Mouse (Mus musculus) stomach, embryonic 14.5 days (tissue): ENCODE results near the gene Ubash3b. TPM values are rescaled to one million over a fixed set of nuclear protein-coding genes. Genes with fewer than 3 reads are reported as not detected.

Experiments used
- ATAC-seq: fragments of 200-750 bp; cut with Nextera tagmentation; 2 replicates; pipeline ENCODE4 v1.8.0; 2017; ENCODE audit warnings: low read depth, moderate TSS enrichment; ENCODE audit not compliant: insufficient number of reproducible peaks, insufficient read depth, low FRiP score
- H3K27ac ChIP-seq: fragments of 300-500 bp; sonication (generic); 2 replicates; pipeline ENCODE4 v1.5.1; 2014; ENCODE audit warnings: mild to moderate bottlenecking, low read length, moderate library complexity, mixed read lengths
- H3K27me3 ChIP-seq: fragments of 300-500 bp; sonication (generic); 2 replicates; pipeline ENCODE4 v1.6.1; 2014; ENCODE audit warnings: low read length, control low read depth, mixed read lengths; ENCODE audit not compliant: control insufficient read depth, insufficient read depth
- H3K36me3 ChIP-seq: fragments of 300-500 bp; sonication (generic); 2 replicates; pipeline ENCODE4 v1.6.1; 2014; ENCODE audit warnings: mild to moderate bottlenecking, control low read depth, low read length, moderate library complexity, mixed read lengths; ENCODE audit not compliant: control insufficient read depth, insufficient read depth
- H3K4me1 ChIP-seq: fragments of 300-500 bp; sonication (generic); 2 replicates; pipeline ENCODE4 v1.6.1; 2014; ENCODE audit warnings: low read length, control low read depth, mixed read lengths; ENCODE audit not compliant: control insufficient read depth, insufficient read depth
- H3K4me2 ChIP-seq: fragments of 300-500 bp; sonication (generic); replicated peaks from 2 replicates; pipeline ENCODE4 v1.6.1; 2014; ENCODE audit warnings: low read depth, low read length, control low read depth
- H3K4me3 ChIP-seq: fragments of 300-500 bp; sonication (generic); 2 replicates; pipeline ENCODE4 v1.5.1; 2014; ENCODE audit warnings: low read depth, low read length, control low read depth
- H3K9ac ChIP-seq: fragments of 300-500 bp; sonication (generic); replicated peaks from 2 replicates; pipeline ENCODE4 v1.6.1; 2014; ENCODE audit warnings: low read depth, mild to moderate bottlenecking, control low read depth, low read length, moderate library complexity, mixed read lengths
- H3K9me3 ChIP-seq: fragments of 300-500 bp; sonication (generic); 2 replicates; pipeline ENCODE4 v1.6.1; 2016; ENCODE audit warnings: low read depth, low read length, control low read depth; ENCODE audit not compliant: control insufficient read depth
- WGBS: fragments of 180-500 bp; shearing (Covaris S2); extraction: QIAGEN DNeasy Blood & Tissue Kit; methylation state at CpG from one replicate; pipeline ENCODE4 v1.1.7; 2014; 5-methylcytosine and 5-hydroxymethylcytosine counted together
- polyA plus RNA-seq: library from polyadenylated mRNA; unstranded; fragments of >200 nt; fragmentation: Nextera tagmentation; extraction: Ambion mirVana; gene quantifications from 2 replicates; pipeline ENCODE4 v1.2.1, GENCODE M21; 2014

Ubash3b gene
- polyA plus RNA-seq, 1 experiment from 2014 or later = 3.7 TPM

- no peaks in the 10 kb centered on the region for H3K27me3 ChIP-seq
These were observed 116.9 kb downstream of the Ubash3b start for GRCm38 (mm10) chr9:41044626-41045025.

GRCm38 (mm10) chr9:41043641-41044040, 117.9 kb downstream of the Ubash3b start:
- H3K27me3 ChIP-seq = no peaks in the 10 kb centered on the region
- H3K4me3 ChIP-seq = no peak overlapping the region
- no peaks in the 10 kb centered on the region for H3K4me1 ChIP-seq
- H3K36me3 ChIP-seq = no peaks in the 10 kb centered on the region
- H3K9ac ChIP-seq = no peak overlapping the region
- no peak overlapping the region for H3K27ac ChIP-seq
- WGBS = 78% methylated on average over 5 of the region's 5 CpGs
- no peak for ATAC-seq
- H3K4me2 ChIP-seq = no peak overlapping the region
- H3K9me3 ChIP-seq = no peaks in the 10 kb centered on the region

More at GRCm38 (mm10) chr9:41044626-41045025, 116.9 kb downstream of the Ubash3b start:
- H3K9ac ChIP-seq = no peak overlapping the region
- H3K9me3 ChIP-seq = no peaks in the 10 kb centered on the region
- no peaks in the 10 kb centered on the region for H3K36me3 ChIP-seq
- no peak overlapping the region for H3K27ac ChIP-seq
- no peak for ATAC-seq
- no peaks in the 10 kb centered on the region for H3K4me1 ChIP-seq
- WGBS = 10% methylated on average over 3 of the region's 3 CpGs
- H3K4me3 ChIP-seq = no peak overlapping the region
- H3K4me2 ChIP-seq = no peak overlapping the region

GRCm38 (mm10) chr9:41041404-41041803, 120.1 kb downstream of the Ubash3b start:
- H3K27me3 ChIP-seq = no peaks in the 10 kb centered on the region
- WGBS = 81% methylated on average over 3 of the region's 3 CpGs
- no peaks in the 10 kb centered on the region for H3K4me1 ChIP-seq
- H3K27ac ChIP-seq = no peak overlapping the region
- H3K9ac ChIP-seq = no peak overlapping the region
- ATAC-seq = no peak
- no peaks in the 10 kb centered on the region for H3K9me3 ChIP-seq
- H3K4me3 ChIP-seq = no peak overlapping the region
- no peaks in the 10 kb centered on the region for H3K36me3 ChIP-seq
- H3K4me2 ChIP-seq = no peak overlapping the region

- Histone ChIP-seq H3K9ac (no peak overlapping the region), H3K9me3 (no peaks in the 10 kb centered on the region), H3K27ac (no peak overlapping the region), H3K4me3 (no peak overlapping the region), H3K27me3 (no peaks in the 10 kb centered on the region), H3K4me1 (no peaks in the 10 kb centered on the region), H3K4me2 (no peak overlapping the region), H3K36me3 (no peaks in the 10 kb centered on the region)
- no peak for ATAC-seq
- 58% methylated on average over 9 of the region's 9 CpGs for WGBS
These were observed 123.3 kb downstream of the Ubash3b start for GRCm38 (mm10) chr9:41038150-41038664.

GRCm38 (mm10) chr9:41031590-41032489, 129.7 kb downstream of the Ubash3b start:
- H3K27ac ChIP-seq = no peak overlapping the region
- H3K4me2 ChIP-seq = peak overlapping the region; percentile 20
- WGBS = 14% methylated on average over 18 of the region's 18 CpGs

GRCm38 (mm10) chr9:41029827-41030226, 131.7 kb downstream of the Ubash3b start:
- Histone ChIP-seq H3K9ac (no peak overlapping the region), H3K4me3 (no peak overlapping the region), H3K4me2 (no peak overlapping the region), H3K27me3 (no peaks in the 10 kb centered on the region), H3K9me3 (no peaks in the 10 kb centered on the region), H3K4me1 (peaks cover 9% of the 10 kb centered on the region; the same call in 1 of the 2 replicates), H3K27ac (no peak overlapping the region), H3K36me3 (no peaks in the 10 kb centered on the region)
- ATAC-seq = no peak
- 71% methylated on average over 6 of the region's 6 CpGs for WGBS

More at GRCm38 (mm10) chr9:41031590-41032489, 129.7 kb downstream of the Ubash3b start:
- Histone ChIP-seq H3K9ac (no peak overlapping the region), H3K36me3 (no peaks in the 10 kb centered on the region), H3K4me1 (peaks cover 9% of the 10 kb centered on the region; the same call in 1 of the 2 replicates), H3K4me3 (no peak overlapping the region), H3K9me3 (no peaks in the 10 kb centered on the region), H3K27me3 (no peaks in the 10 kb centered on the region)
- ATAC-seq = no peak

GRCm38 (mm10) chr9:41028470-41028869, 133.0 kb downstream of the Ubash3b start:
- Histone ChIP-seq H3K4me3 (no peak overlapping the region), H3K36me3 (no peaks in the 10 kb centered on the region), H3K4me1 (peaks cover 9% of the 10 kb centered on the region; the same call in 1 of the 2 replicates), H3K9ac (no peak overlapping the region), H3K27me3 (no peaks in the 10 kb centered on the region), H3K27ac (no peak overlapping the region), H3K4me2 (no peak overlapping the region), H3K9me3 (no peaks in the 10 kb centered on the region)
- WGBS = 46% methylated on average over 5 of the region's 5 CpGs
- no peak for ATAC-seq

GRCm38 (mm10) chr9:41021690-41022089, 139.8 kb downstream of the Ubash3b start:
- H3K9ac ChIP-seq = no peak overlapping the region
- H3K27ac ChIP-seq = no peak overlapping the region
- no peaks in the 10 kb centered on the region for H3K9me3 ChIP-seq
- no peak overlapping the region for H3K4me2 ChIP-seq
- no peak for ATAC-seq
- H3K4me3 ChIP-seq = no peak overlapping the region
- no peaks in the 10 kb centered on the region for H3K4me1 ChIP-seq
- H3K27me3 ChIP-seq = no peaks in the 10 kb centered on the region
- H3K36me3 ChIP-seq = no peaks in the 10 kb centered on the region
- WGBS = 77% methylated on average over 3 of the region's 3 CpGs
